13 mouse cellular contexts compared by ENCODE assay signal in the genomic region with DNA sequence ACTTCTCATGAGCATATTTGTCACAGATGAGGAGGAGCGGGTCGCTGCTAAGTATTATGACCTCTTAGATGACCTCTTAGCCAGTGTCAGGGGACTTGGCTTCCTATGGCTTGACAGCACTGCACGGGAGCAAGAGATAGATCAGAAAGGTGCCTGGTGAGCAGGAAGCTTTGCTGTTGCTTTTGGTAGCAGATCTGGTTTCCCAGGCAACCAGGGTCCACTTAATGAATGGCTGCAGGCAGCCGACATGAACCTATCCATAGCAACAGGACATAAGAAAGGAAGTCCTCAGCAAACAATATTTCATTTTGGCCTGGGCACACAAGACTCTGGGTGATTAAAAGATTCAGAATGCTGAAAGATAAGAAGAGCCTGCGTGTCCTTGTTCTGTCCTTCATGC. TPM values are rescaled to one million over a fixed set of nuclear protein-coding genes. Genes with fewer than 3 reads are reported as not detected.
DNase-seq lines count a peak whose midpoint lies in the region; ATAC-seq and TF ChIP-seq lines count a peak whose summit lies in the region.
"Had no signal": no experiment of that assay in that cellular context is flagged by ENCODE, and none has a peak within 500 bp of the region (broad histone marks: within the 10 kb centered on the region; RNA-seq: fewer than 3 reads in every experiment).

No protein-coding gene starts in this region.

- H3K9ac ChIP-seq in kidney, postnatal 0 days (ENCODE audit: low read depth, low read length): no peak overlapping the region
- no peak overlapping the region for H3K9ac ChIP-seq in forebrain, postnatal 0 days
- H3K9ac ChIP-seq in midbrain, embryonic 15.5 days: no peak overlapping the region
- H3K9ac ChIP-seq: liver, embryonic 14.5 days had no signal

- no peak for ATAC-seq in kidney, postnatal 0 days (replicated peaks; ENCODE audit: low FRiP score, low read depth)
- 0 out of 2 replicates have a peak, but pooled peaks have one; percentile 19 for ATAC-seq in forebrain, postnatal 0 days
- peak; percentile 27; the same call in 1 of the 2 replicates for ATAC-seq in midbrain, embryonic 15.5 days (replicated peaks)
- ATAC-seq: intestine, postnatal 0 days; Patski had no signal

- H3K9me3 ChIP-seq in kidney, postnatal 0 days (replicated peaks; ENCODE audit: low read length): no peaks in the 10 kb centered on the region
- H3K9me3 ChIP-seq in forebrain, postnatal 0 days (ENCODE audit: low read length): no peaks in the 10 kb centered on the region
- H3K9me3 ChIP-seq in midbrain, embryonic 15.5 days: no peaks in the 10 kb centered on the region
- H3K9me3 ChIP-seq: megakaryocyte, embryonic 14.5 days had no signal

- H3K4me1 ChIP-seq in kidney, postnatal 0 days (replicated peaks; ENCODE audit: insufficient read depth, low read length): 0 out of 2 replicates have a peak, but pooled peaks cover 7% of the 10 kb centered on the region
- 0 out of 2 replicates have a peak, but pooled peaks cover 4% of the 10 kb centered on the region for H3K4me1 ChIP-seq in forebrain, postnatal 0 days (ENCODE audit: insufficient read depth)
- H3K4me1 ChIP-seq in midbrain, embryonic 15.5 days: peaks cover 24% of the 10 kb centered on the region

- intact Hi-C loops in gastrocnemius, postnatal 14 days (cut with DNase I; ENCODE audit: low total_unique reads): no loop called here

- peak; percentile 8 for DNase-seq in kidney, postnatal 0 days (ENCODE audit: low spot score)
- DNase-seq in kidney, adult 11 months: no peak
- peak; percentile 66 for DNase-seq in embryo, embryonic 10.5 days (ENCODE audit: low spot score)
- DNase-seq in forebrain, postnatal 0 days: no peak
- no peak for DNase-seq in thymus, postnatal 36 days
- no peak for DNase-seq in cerebellum, adult 18-20 months
- DNase-seq in gastrocnemius, postnatal 14 days: no peak
- DNase-seq: right cerebral cortex, adult 18-20 months had no signal

- no peak overlapping the region for H3K4me3 ChIP-seq in kidney, postnatal 0 days (replicated peaks; ENCODE audit: low read depth, low read length)
- no peak overlapping the region for H3K4me3 ChIP-seq in forebrain, postnatal 0 days (ENCODE audit: low read depth, low read length)
- H3K4me3 ChIP-seq in midbrain, embryonic 15.5 days: no peak overlapping the region
- H3K4me3 ChIP-seq: megakaryocyte, embryonic 14.5 days had no signal

- no peak overlapping the region for H3K4me2 ChIP-seq in kidney, postnatal 0 days (ENCODE audit: low read length)
- H3K4me2 ChIP-seq in forebrain, postnatal 0 days (ENCODE audit: low read depth): no peak overlapping the region
- peak overlapping the region; percentile 2; the same call in 1 of the 2 replicates for H3K4me2 ChIP-seq in midbrain, embryonic 15.5 days

- no peaks in the 10 kb centered on the region for H3K27me3 ChIP-seq in kidney, postnatal 0 days (ENCODE audit: insufficient read depth, low read length)
- no peaks in the 10 kb centered on the region for H3K27me3 ChIP-seq in forebrain, postnatal 0 days (ENCODE audit: insufficient read depth, low read length)
- H3K27me3 ChIP-seq in midbrain, embryonic 15.5 days (replicated peaks): no peaks in the 10 kb centered on the region
- H3K27me3 ChIP-seq: Patski had no signal

- TF ChIP-seq CTCF in kidney, postnatal 0 days (IDR thresholded peaks at IDR 0.05; ENCODE audit: low read depth): no peak
- no peak for TF ChIP-seq CTCF in forebrain, postnatal 0 days (IDR thresholded peaks at IDR 0.05; ENCODE audit: low read depth)

- WGBS in kidney, postnatal 0 days: 26% methylated on average over 5 of the region's 5 CpGs
- WGBS in forebrain, postnatal 0 days: 20% methylated on average over 5 of the region's 5 CpGs
- WGBS in midbrain, embryonic 15.5 days: 7% methylated on average over 5 of the region's 5 CpGs

- no peak overlapping the region for H3K27ac ChIP-seq in kidney, postnatal 0 days
- no peak overlapping the region for H3K27ac ChIP-seq in forebrain, postnatal 0 days (ENCODE audit: low read depth, low read length)
- peak overlapping the region; percentile 78 for H3K27ac ChIP-seq in midbrain, embryonic 15.5 days
- H3K27ac ChIP-seq: liver, embryonic 14.5 days had no signal

- no peaks in the 10 kb centered on the region for H3K36me3 ChIP-seq in kidney, postnatal 0 days (ENCODE audit: insufficient read depth, low read length)
- H3K36me3 ChIP-seq in forebrain, postnatal 0 days (ENCODE audit: insufficient read depth): no peaks in the 10 kb centered on the region
- H3K36me3 ChIP-seq in midbrain, embryonic 15.5 days (replicated peaks): no peaks in the 10 kb centered on the region

RNA-seq across cellular contexts. Expression of a gene that starts 13.9 kb away (rescaled TPM):
- polyA plus RNA-seq in kidney, postnatal 0 days (2015; fragmentation: Nextera tagmentation; extraction: Ambion mirVana): 18.6 and 19.2 TPM in 2 replicates
- 75.9 and 101 TPM in 2 replicates for total RNA-seq in forebrain, postnatal 0 days (2014; rRNA removed)
- 28.2 and 37.0 TPM in 2 replicates for polyA plus RNA-seq in forebrain, postnatal 0 days (2015; fragmentation: Nextera tagmentation; extraction: Ambion mirVana)
- 60.4 and 68.6 TPM in 2 replicates for polyA plus RNA-seq in midbrain, embryonic 15.5 days (2015; fragmentation: Nextera tagmentation; extraction: Ambion mirVana)
- total RNA-seq in gastrocnemius, postnatal 14 days (2021): 10 to 100 TPM; 22.6 to 25.2 TPM

RNA-seq across cellular contexts. Expression of a gene that starts 14.1 kb away (rescaled TPM):
- 25.4 and 26.1 TPM in 2 replicates for polyA plus RNA-seq in kidney, postnatal 0 days (2015; fragmentation: Nextera tagmentation; extraction: Ambion mirVana)
- 23.0 and 23.6 TPM in 2 replicates for total RNA-seq in forebrain, postnatal 0 days (2014; rRNA removed)
- 17.3 and 18.4 TPM in 2 replicates for polyA plus RNA-seq in forebrain, postnatal 0 days (2015; fragmentation: Nextera tagmentation; extraction: Ambion mirVana)
- 25.7 and 31.3 TPM in 2 replicates for polyA plus RNA-seq in midbrain, embryonic 15.5 days (2015; fragmentation: Nextera tagmentation; extraction: Ambion mirVana)
- total RNA-seq in gastrocnemius, postnatal 14 days (2021): 1 to 10 TPM; 7.8 TPM

RNA-seq across cellular contexts. Expression of a gene that starts 25.9 kb away (rescaled TPM):
- polyA plus RNA-seq in kidney, postnatal 0 days (2015; fragmentation: Nextera tagmentation; extraction: Ambion mirVana): 0.61 and 1.0 TPM in 2 replicates
- total RNA-seq in forebrain, postnatal 0 days (2014; rRNA removed): 61.7 and 92.5 TPM in 2 replicates
- 7.5 and 10.9 TPM in 2 replicates for polyA plus RNA-seq in forebrain, postnatal 0 days (2015; fragmentation: Nextera tagmentation; extraction: Ambion mirVana)
- polyA plus RNA-seq in midbrain, embryonic 15.5 days (2015; fragmentation: Nextera tagmentation; extraction: Ambion mirVana): 13.9 and 15.8 TPM in 2 replicates
- under 1 TPM; 0.23 to 0.24 TPM for total RNA-seq in gastrocnemius, postnatal 14 days (2021)

Comparison
In these comparisons a context has a peak if more than half of its experiments do, and no peak if none do; other contexts are left out.
1. DNase-seq: peak in kidney, postnatal 0 days (single experiment) and embryo, embryonic 10.5 days (single experiment); none in kidney, adult 11 months (single experiment), forebrain, postnatal 0 days (single experiment), thymus, postnatal 36 days (0 of 2), cerebellum, adult 18-20 months (0 of 2) and gastrocnemius, postnatal 14 days (single experiment).